Mouse (Mus musculus): Measurements from ENCODE around the gene Vtn.

- TF ChIP-seq POLR2A (IDR thresholded peaks at IDR 0.05; ENCODE audit: insufficient read depth, low read depth, low read length), result no peak
- no peak for TF ChIP-seq CTCF (IDR thresholded peaks at IDR 0.05; ENCODE audit: insufficient read depth, low read depth, low read length)
Measured at GRCm38 (mm10) chr11:78497071-78497541, 1.8 kb upstream of the Vtn start.
